Mouse (Mus musculus): ENCODE data around the gene Tle6. TPM values are rescaled to one million over a fixed set of nuclear protein-coding genes. Genes with fewer than 3 reads are reported as not detected.
A peak's percentile ranks its signal among the peaks of the same experiment; 100 is the strongest.

Gene Tle6
- total and polyA plus RNA-seq, 3 experiments, result 16.9 to 31.9 TPM; not detected in 1

GRCm38 (mm10) chr10:81612779-81613178 lies 11.9 kb upstream of the Tle6 start:
- Histone ChIP-seq H3K9ac (ENCODE audit: control insufficient read depth, low read depth, low read length, poor library complexity, severe bottlenecking) (no peak overlapping the region), H3K4me1 (ENCODE audit: control insufficient read depth in 1 of 2, insufficient read depth in 2 of 2, low read length in 2 of 2) (no peaks in the 10 kb centered on the region), H3K9me3 (replicated peaks; ENCODE audit: insufficient read depth, low read length) (no peaks in the 10 kb centered on the region), H3K27me3 (ENCODE audit: control insufficient read depth in 1 of 2, insufficient read depth in 2 of 2, low read length in 2 of 2) (no peaks in the 10 kb centered on the region; a peak in 1 of 4 replicates), H3K4me3 (ENCODE audit: control insufficient read depth in 1 of 2, insufficient read depth in 1 of 2, low read depth in 2 of 2, low read length in 2 of 2) (no peak overlapping the region), H3K36me3 (ENCODE audit: control insufficient read depth in 1 of 2, insufficient read depth in 2 of 2, low read length in 2 of 2) (no peaks in the 10 kb centered on the region), H3K27ac (ENCODE audit: control insufficient read depth, low read depth, low read length) (no peak overlapping the region), H3K79me2 (ENCODE audit: control insufficient read depth, insufficient read depth, low read length, poor library complexity) (no peaks in the 10 kb centered on the region)
- TF ChIP-seq JUND (IDR thresholded peaks at IDR 0.05; ENCODE audit: low read depth, low read length), result no peak
- TF ChIP-seq MEF2A (IDR thresholded peaks at IDR 0.05; ENCODE audit: extremely low read depth, insufficient replicate concordance, low read depth, low read length, poor library complexity, severe bottlenecking), result no peak
- TF ChIP-seq GABPA (IDR thresholded peaks at IDR 0.05; ENCODE audit: low read depth, low read length), result no peak
- no peak for TF ChIP-seq MXI1 (IDR thresholded peaks at IDR 0.05; ENCODE audit: low read depth, low read length)
- TF ChIP-seq TCF12 (IDR thresholded peaks at IDR 0.05; ENCODE audit: low read depth, low read length), result no peak
- TF ChIP-seq USF2 (IDR thresholded peaks at IDR 0.05; ENCODE audit: borderline replicate concordance in 1 of 2, insufficient read depth in 1 of 2, low read depth in 1 of 2, low read length in 2 of 2), result no peak
- no peak for TF ChIP-seq USF1 (IDR thresholded peaks at IDR 0.05; ENCODE audit: low read depth, low read length)
- no peak for TF ChIP-seq HCFC1 (IDR thresholded peaks at IDR 0.05; ENCODE audit: low read depth, low read length)
- no peak for TF ChIP-seq EP300 (IDR thresholded peaks at IDR 0.05; ENCODE audit: low read depth in 1 of 2, low read length in 2 of 2)
- no peak for TF ChIP-seq MAZ (IDR thresholded peaks at IDR 0.05; ENCODE audit: low read depth, low read length)
- no peak for TF ChIP-seq MAFK (IDR thresholded peaks at IDR 0.05; ENCODE audit: borderline replicate concordance, low read depth, low read length)
- TF ChIP-seq TBP (IDR thresholded peaks at IDR 0.05; ENCODE audit: low read depth, low read length), result no peak
- TF ChIP-seq GATA1 (IDR thresholded peaks at IDR 0.05; ENCODE audit: low read depth, low read length), result no peak
- DNase-seq (ENCODE audit: low read depth, low spot score), result no peak

GRCm38 (mm10) chr10:81608308-81608707 lies 7.4 kb upstream of the Tle6 start:
- H3K36me3 ChIP-seq (ENCODE audit: control insufficient read depth in 1 of 2, insufficient read depth in 2 of 2, low read length in 2 of 2), result peaks cover 0 to 10% of the 10 kb centered on the region in 2 experiments; a peak in 2 of 4 replicates
- TF ChIP-seq CTCF (IDR thresholded peaks at IDR 0.05 in 2 of 3, conservative IDR thresholded peaks at IDR 0.05 in 1 of 3; ENCODE audit: control insufficient read depth in 1 of 3, insufficient read depth in 1 of 3, low read depth in 2 of 3, low read length in 3 of 3, poor library complexity in 1 of 3, severe bottlenecking in 1 of 3) (peak; percentile 20 to 49 (median 32)), SMC3 (IDR thresholded peaks at IDR 0.05; ENCODE audit: low read depth, low read length) (peak; percentile 18; the same call in 1 of the 2 replicates), ZNF384 (IDR thresholded peaks at IDR 0.05; ENCODE audit: low read depth, low read length) (no peak), MYC (IDR thresholded peaks at IDR 0.05; ENCODE audit: low read depth, low read length) (no peak)
- no peak overlapping the region for H3K27ac ChIP-seq (ENCODE audit: control insufficient read depth, low read depth, low read length)
- no peak overlapping the region for H3K4me3 ChIP-seq (ENCODE audit: control insufficient read depth in 1 of 2, insufficient read depth in 1 of 2, low read depth in 2 of 2, low read length in 2 of 2)
- H3K9ac ChIP-seq (ENCODE audit: control insufficient read depth, low read depth, low read length, poor library complexity, severe bottlenecking), result no peak overlapping the region
- H3K4me1 ChIP-seq (ENCODE audit: control insufficient read depth in 1 of 2, insufficient read depth in 2 of 2, low read length in 2 of 2), result peaks cover 7 to 11% of the 10 kb centered on the region in 2 experiments; a peak in 2 of 4 replicates
- no peaks in the 10 kb centered on the region; the same call in 1 of the 2 replicates for H3K79me2 ChIP-seq (ENCODE audit: control insufficient read depth, insufficient read depth, low read length, poor library complexity)
- H3K27me3 ChIP-seq (ENCODE audit: control insufficient read depth in 1 of 2, insufficient read depth in 2 of 2, low read length in 2 of 2), result no peaks in the 10 kb centered on the region
- no peak for DNase-seq (ENCODE audit: low read depth, low spot score)
- no peaks in the 10 kb centered on the region for H3K9me3 ChIP-seq (replicated peaks; ENCODE audit: insufficient read depth, low read length)
